Mouse (Mus musculus) embryonic fibroblast, embryonic 13.5 days (primary cell): ENCODE measurements around the gene Sat2. TPM values are rescaled to one million over a fixed set of nuclear protein-coding genes. Genes with fewer than 3 reads are reported as not detected.

ENCODE experiments used
- H3K27ac ChIP-seq: 2 replicates; pipeline ENCODE4 v1.5.1; 2012; ENCODE audit warnings: low read length, control low read depth, inconsistent platforms; ENCODE audit not compliant: insufficient read depth
- H3K4me1 ChIP-seq: 2 replicates; pipeline ENCODE4 v1.6.1; 2011; ENCODE audit warnings: low read length; ENCODE audit not compliant: control insufficient read depth, insufficient read depth
- H3K4me3 ChIP-seq: 2 replicates; pipeline ENCODE4 v1.5.1; 2011; ENCODE audit warnings: mild to moderate bottlenecking, control low read depth, low read length; ENCODE audit not compliant: insufficient read depth
- CTCF ChIP-seq: IDR thresholded peaks from 2 replicates; pipeline ENCODE4 v1.5.1; 2011; ENCODE audit warnings: mild to moderate bottlenecking, control low read depth, low read length, moderate library complexity, borderline replicate concordance; ENCODE audit not compliant: insufficient read depth
- POLR2A ChIP-seq: IDR thresholded peaks from 2 replicates; pipeline ENCODE4 v1.6.1; 2011; ENCODE audit warnings: low read depth, mild to moderate bottlenecking, control low read depth, low read length, moderate library complexity
- polyA plus RNA-seq: library from polyadenylated mRNA; stranded (reverse); fragments of >200 nt; gene quantifications from 2 replicates; pipeline ENCODE4 v1.2.4, GENCODE M21; 2011; ENCODE audit warnings: low read depth; ENCODE audit not compliant: missing spikeins, insufficient read length

Gene Sat2
- polyA plus RNA-seq, 1 experiment = 13.6 TPM

DNA sequence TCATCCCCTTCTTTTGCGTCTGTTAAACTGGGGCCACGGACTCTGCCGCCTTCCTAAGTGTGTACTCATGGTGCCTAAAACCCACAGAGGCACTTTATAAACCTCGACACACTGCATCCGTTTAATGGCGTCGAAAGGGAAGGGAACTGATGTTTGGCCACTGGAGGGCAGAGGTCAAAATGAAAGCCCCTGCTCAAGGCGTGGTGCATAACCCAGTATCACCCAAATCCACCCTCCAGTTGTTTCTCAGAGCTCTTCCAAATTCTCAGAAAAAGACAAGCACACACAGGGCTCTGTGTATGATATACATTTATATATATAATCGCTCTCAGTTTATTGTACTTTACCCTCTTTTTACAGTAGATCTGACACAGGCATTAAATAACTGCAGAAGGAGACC, 22.4 kb upstream of the Sat2 start:
- no peak overlapping the region for H3K4me3 ChIP-seq
- peaks cover 5% of the 10 kb centered on the region for H3K4me1 ChIP-seq
- no peak overlapping the region for H3K27ac ChIP-seq
- TF ChIP-seq POLR2A (no peak), CTCF (no peak)

DNA sequence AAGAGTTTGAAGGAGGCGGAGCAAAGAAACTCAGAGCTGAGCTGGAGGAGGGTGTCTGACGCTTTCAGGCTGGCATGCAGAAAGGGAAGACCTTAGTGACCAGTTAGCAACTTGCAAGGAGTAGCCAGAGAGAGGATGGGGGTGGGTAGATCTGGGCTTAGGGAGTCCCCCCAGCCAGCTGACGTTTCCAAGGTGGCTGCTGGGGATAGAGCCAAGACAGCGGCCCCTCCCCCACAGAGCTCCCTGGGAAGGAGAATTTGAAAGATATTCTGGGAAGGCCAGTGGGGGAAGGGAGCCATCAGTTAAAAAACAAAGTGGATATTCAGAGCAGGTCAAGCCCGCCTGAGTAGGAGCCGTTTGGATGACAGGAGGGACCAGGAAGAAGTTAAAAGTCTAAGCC, 21.7 kb upstream of the Sat2 start:
- TF ChIP-seq POLR2A (no peak), CTCF (no peak)
- Histone ChIP-seq H3K4me1 (peaks cover 5% of the 10 kb centered on the region), H3K4me3 (no peak overlapping the region), H3K27ac (peak overlapping the region; percentile 10; the same call in 1 of the 2 replicates)

DNA sequence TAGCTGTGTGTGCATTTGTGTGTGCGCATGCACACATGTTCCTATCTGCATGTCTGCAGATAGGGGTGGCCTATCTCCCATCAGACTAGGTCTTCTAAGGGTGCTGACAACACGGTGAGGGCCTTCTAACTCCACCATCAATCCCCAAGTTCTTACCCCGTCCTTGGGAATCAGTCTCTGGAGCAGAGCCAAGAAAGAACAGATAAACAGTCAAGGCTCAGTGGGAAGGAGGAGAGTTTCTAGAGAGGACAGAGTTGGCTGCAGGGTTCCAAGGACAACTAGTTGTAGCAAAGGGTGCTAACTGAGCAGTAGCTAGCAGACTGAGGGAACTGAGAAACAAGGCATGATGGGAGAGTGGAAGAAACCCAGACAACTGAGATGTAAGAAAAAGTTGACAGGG, 20.1 kb upstream of the Sat2 start:
- no peak for TF ChIP-seq CTCF
- no peak for TF ChIP-seq POLR2A
- H3K4me3 ChIP-seq = no peak overlapping the region
- H3K4me1 ChIP-seq = peaks cover 5% of the 10 kb centered on the region
- no peak overlapping the region for H3K27ac ChIP-seq

DNA sequence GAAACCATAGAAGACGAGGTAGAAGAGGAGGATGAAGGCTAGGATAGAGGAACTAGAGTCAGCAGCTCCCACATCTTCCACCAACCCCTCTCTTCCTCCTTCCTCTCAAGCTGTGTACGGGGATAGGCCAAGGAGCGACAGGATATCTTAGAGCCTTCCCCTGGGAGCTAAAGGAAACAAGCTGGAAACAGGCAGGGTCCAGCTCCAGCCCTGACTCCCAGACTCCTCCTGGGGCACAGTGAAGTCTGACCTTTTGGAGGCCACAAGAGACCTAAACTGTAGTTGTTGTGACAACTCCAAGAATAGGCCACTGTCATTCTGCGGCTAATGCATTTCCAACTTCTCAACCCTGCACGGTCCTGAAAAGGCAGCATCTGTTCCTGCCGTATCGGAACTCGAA, 18.3 kb upstream of the Sat2 start:
- Histone ChIP-seq H3K4me3 (no peak overlapping the region), H3K4me1 (peaks cover 5% of the 10 kb centered on the region), H3K27ac (no peak overlapping the region)
- no peak for TF ChIP-seq CTCF
- TF ChIP-seq POLR2A = no peak

DNA sequence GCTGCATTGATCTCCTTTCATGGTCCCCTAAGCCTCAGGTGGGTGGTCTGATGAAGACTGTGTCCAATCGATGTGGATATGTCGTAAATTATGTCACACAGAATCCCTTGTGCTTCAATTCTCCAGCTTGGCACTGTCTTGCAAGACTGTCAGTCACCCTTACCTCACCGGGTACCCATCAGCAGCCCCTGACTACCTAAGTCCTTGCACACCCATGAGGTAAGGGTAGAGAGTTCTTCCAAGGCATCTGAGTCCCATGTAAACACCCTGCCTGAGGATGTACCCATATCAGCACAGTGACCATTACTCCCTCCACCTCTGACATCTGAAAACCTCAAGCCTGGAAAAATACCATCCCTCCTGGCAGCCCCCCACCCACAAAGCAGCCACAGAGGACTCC, 17.5 kb upstream of the Sat2 start:
- no peak for TF ChIP-seq POLR2A
- TF ChIP-seq CTCF = no peak
- H3K27ac ChIP-seq = no peak overlapping the region
- H3K4me1 ChIP-seq = peaks cover 5% of the 10 kb centered on the region
- no peak overlapping the region for H3K4me3 ChIP-seq

DNA sequence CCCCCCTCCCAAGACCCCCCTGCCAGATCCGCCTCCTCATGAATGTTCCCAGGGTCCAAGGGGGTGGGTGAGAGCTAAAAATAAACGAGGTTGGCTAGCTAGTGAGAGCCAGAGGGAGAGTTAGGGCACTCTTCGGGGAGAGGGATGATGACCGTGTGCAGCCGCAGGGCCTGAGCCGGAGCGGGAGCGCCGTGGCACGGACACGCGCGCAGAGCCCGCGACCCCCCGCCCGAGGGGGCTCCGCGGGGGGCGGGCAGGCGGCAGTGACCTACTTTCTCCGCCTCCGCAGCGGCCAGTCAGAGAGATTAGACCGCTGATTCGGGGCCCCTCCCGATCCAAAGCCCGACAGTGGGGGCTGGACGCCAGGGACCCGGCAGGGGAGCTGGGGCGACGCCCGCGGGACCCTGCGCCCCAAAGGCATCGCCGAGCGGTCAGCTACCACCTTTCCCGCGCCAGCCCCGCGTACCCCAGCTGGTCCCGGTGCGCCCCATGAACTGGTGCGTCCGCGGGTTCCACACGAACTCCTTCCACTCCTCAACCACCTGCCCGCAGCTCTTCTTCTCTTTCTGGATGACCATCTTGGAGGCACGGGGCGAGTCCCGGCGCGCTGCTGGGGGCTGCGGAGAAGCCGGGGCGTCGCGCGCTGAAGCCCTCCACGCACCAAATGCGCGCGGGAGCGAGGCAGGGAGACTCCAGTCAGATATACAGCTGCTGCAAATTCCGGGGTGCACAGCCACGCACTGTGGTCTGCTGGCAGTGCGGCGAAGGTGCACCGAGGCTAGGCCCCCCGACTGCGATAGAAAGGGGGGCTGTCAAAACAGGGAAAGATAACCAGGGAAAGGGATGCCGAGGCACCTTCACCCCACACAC, 16.8 kb upstream of the Sat2 start:
- Histone ChIP-seq H3K4me3 (peak overlapping the region; percentile 44), H3K27ac (no peak overlapping the region), H3K4me1 (peaks cover 5% of the 10 kb centered on the region)
- TF ChIP-seq CTCF = no peak
- TF ChIP-seq POLR2A = no peak

DNA sequence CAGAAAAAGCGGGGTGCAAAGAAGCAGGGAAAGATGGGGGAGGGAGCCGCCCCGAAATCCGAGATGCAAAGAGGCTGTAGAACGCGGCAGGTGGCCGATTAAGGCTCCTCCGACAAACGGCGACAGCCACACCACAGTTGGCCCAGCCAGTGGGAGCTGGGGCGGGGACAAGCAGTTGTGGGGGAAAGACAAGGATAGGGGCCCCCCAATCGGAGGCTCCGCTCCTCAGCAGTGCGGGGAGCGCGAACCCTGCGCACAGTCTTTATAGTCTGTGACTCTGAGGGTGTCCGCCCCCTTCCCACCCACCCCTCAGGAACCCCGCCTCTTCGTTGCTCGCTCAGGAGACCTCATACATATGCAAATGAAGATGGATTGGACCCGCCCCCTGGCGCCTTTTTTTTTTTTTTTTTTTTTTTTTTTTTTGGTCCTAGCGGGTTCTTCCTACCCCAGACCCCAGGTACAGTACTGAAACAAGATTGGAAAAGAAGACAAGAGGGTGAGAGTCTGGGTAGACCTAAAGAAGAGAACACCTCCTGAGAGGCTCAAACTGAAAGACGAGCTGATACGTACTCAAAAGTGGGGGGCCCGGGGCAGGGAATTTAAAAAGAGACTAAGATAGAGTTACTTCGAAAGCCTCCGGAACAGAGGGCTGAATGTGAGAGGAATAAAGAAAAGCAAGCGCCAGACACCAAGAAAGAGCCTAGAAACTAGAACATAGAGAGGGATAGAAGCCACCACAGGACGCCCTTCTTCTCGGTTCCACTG, 15.9 kb upstream of the Sat2 start, which contains the start of gene Atp1b2:
Gene Atp1b2, minus strand, starts transcription at position 217 of the 765 bp plus-strand sequence.
- Histone ChIP-seq H3K4me3 (peak within 1 kb of the TSS; percentile 44), H3K27ac (no peak within 1 kb of the TSS), H3K4me1 (no peaks in the 10 kb centered on the region)
- peak; percentile 86 for TF ChIP-seq POLR2A
- TF ChIP-seq CTCF = no peak

DNA sequence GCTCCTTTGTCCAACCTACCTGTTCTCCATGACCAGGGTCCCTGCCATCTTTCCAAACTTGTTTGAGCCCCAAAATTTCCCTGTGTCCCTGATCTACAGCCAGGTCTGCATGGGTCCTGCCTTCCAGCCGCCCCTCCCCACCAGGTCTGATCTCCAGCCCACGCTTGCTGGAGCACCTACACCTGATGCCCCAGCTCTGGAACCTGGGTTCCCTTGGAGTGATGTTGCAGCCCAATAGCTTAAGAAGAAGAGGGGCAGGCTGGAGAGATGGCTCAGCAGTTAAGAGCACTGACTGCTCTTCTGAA, 15.4 kb upstream of the Sat2 start:
- no peak overlapping the region for H3K27ac ChIP-seq

DNA sequence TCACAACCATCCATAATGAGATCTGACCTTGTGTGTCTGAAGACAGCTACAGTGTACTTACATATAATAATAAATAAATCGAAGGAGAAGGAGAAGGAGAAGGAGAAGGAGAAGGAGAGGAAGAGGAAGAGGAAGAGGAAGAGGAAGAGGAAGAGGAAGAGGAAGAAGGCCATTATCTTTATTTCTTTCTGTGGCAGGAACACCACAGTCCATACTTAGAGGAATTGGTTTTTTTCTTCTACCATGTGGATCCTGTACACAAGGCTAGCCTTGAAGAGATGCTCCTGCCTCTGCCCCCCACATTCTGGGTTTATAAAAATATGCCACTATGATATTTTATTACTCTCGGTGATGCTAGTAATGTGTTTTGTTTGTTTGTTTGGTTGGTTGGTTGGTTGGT, 15.0 kb upstream of the Sat2 start:
- Histone ChIP-seq H3K4me1 (no peaks in the 10 kb centered on the region), H3K27ac (no peak overlapping the region), H3K4me3 (no peak overlapping the region)
- TF ChIP-seq CTCF (no peak), POLR2A (no peak)

More for the DNA sequence above, 15.4 kb upstream of the Sat2 start:
- Histone ChIP-seq H3K4me1 (no peaks in the 10 kb centered on the region), H3K4me3 (no peak overlapping the region)
- TF ChIP-seq CTCF (no peak), POLR2A (no peak)

DNA sequence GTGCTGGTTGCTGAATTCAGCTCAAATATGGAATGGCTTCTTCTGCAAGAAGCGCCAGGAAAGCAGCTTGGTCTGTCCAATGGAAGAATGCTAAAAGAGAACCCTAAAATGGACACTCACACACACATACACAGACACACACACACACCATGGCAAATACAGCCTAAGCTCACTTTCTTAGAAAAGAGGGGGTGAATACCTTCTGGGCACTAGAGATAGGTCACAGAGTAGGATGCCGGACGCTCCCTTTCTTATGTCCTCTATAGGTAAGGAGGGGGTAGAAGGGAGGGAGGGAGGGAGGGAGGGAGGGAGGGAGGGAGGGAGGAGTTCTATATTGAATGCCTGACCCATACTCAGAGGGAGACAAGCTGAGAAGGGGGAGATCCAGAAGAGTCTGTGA, 13.3 kb upstream of the Sat2 start:
- Histone ChIP-seq H3K4me3 (no peak overlapping the region), H3K4me1 (no peaks in the 10 kb centered on the region), H3K27ac (no peak overlapping the region)
- no peak for TF ChIP-seq CTCF
- no peak for TF ChIP-seq POLR2A
